Mouse (Mus musculus) cerebellum, adult 2 months (tissue): ENCODE measurements around the gene Ten1.

Experiments
- CTCF ChIP-seq: fragments of 200-500 bp; IDR thresholded peaks from 2 replicates; pipeline ENCODE4 v1.5.1; 2011; ENCODE audit warnings: low read depth, mild to moderate bottlenecking, control low read depth, low read length, moderate library complexity, borderline replicate concordance; ENCODE audit not compliant: insufficient read depth
- POLR2A ChIP-seq: fragments of 200-500 bp; IDR thresholded peaks from 2 replicates; pipeline ENCODE4 v1.6.1; 2011; ENCODE audit warnings: low read length, control low read depth, borderline replicate concordance; ENCODE audit not compliant: insufficient read depth

GRCm38 (mm10) chr11:116196336-116196735, 2.3 kb upstream of the Ten1 start:
- no peak for TF ChIP-seq CTCF
- TF ChIP-seq POLR2A: no peak
